Mouse (Mus musculus): ENCODE results near the gene Lamtor1.

GRCm38 (mm10) chr7:101963621-101964020 is 57.9 kb downstream of the Lamtor1 start:
- TF ChIP-seq CTCF (IDR thresholded peaks at IDR 0.05; ENCODE audit: low read depth) (no peak), EP300 (IDR thresholded peaks at IDR 0.05; ENCODE audit: low read depth) (no peak)

Measured in liver, embryonic 14.5 days (tissue).